Comparison of ENCODE assay signal across 35 mouse cellular contexts in the genomic region with DNA sequence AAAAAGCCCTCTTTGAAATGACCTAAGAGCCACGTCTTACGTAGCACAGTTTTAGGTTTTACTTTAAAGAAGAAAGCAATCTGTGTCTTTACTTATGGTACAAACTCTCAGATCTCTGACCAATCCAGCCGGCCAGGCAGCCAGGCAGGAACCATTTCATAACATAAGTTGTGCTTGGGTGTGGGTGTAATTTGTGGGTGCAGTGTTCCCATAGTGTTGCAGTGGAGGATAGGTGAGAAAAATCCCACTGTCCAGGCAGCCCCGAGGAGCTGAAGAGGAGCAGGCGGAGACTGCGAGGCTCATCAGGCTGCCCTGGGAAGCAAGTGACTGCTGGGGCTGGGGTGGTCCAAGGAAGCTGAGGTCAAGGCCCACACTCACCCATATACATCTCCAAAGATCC. TPM values are rescaled to one million over a fixed set of nuclear protein-coding genes. Genes with fewer than 3 reads are reported as not detected.
DNase-seq lines count a peak whose midpoint lies in the region; ATAC-seq lines count a peak whose summit lies in the region.
"Had no signal": no experiment of that assay in that cellular context is flagged by ENCODE, and none has a peak within 500 bp of the region (broad histone marks: within the 10 kb centered on the region; RNA-seq: fewer than 3 reads in every experiment).

No protein-coding gene starts in this region.

- no peaks in the 10 kb centered on the region for H3K27me3 ChIP-seq in forebrain, embryonic 11.5 days (ENCODE audit: control insufficient read depth, insufficient read depth, low read length)
- H3K27me3 ChIP-seq: embryonic facial prominence, embryonic 15.5 days; forebrain, embryonic 13.5 days; hindbrain, embryonic 13.5 days; limb, embryonic 15.5 days; liver, embryonic 13.5 days; neural tube, embryonic 13.5 days had no signal

- no peaks in the 10 kb centered on the region for H3K4me1 ChIP-seq in forebrain, embryonic 11.5 days (replicated peaks; ENCODE audit: control insufficient read depth, insufficient read depth, low read length)
- H3K4me1 ChIP-seq: midbrain, embryonic 12.5 days had no signal

- H3K27ac ChIP-seq in forebrain, embryonic 11.5 days (ENCODE audit: low read depth, low read length): no peak overlapping the region
- H3K27ac ChIP-seq: embryonic facial prominence, embryonic 10.5 days; embryonic facial prominence, embryonic 15.5 days; forebrain, embryonic 13.5 days; hindbrain, embryonic 13.5 days; kidney, postnatal 0 days; limb, embryonic 10.5 days; limb, embryonic 15.5 days; liver, embryonic 13.5 days; midbrain, embryonic 12.5 days; neural tube, embryonic 13.5 days; stomach, postnatal 0 days had no signal

- no peak overlapping the region for H3K4me2 ChIP-seq in forebrain, embryonic 11.5 days (ENCODE audit: low read depth, low read length, severe bottlenecking)
- H3K4me2 ChIP-seq: embryonic facial prominence, embryonic 15.5 days; forebrain, embryonic 13.5 days; heart, embryonic 11.5 days; hindbrain, embryonic 13.5 days; limb, embryonic 15.5 days; liver, embryonic 13.5 days; midbrain, embryonic 12.5 days; neural tube, embryonic 13.5 days had no signal

- H3K36me3 ChIP-seq in forebrain, embryonic 11.5 days (ENCODE audit: control insufficient read depth, insufficient read depth, low read length): no peaks in the 10 kb centered on the region
- H3K36me3 ChIP-seq: embryonic facial prominence, embryonic 10.5 days; embryonic facial prominence, embryonic 15.5 days; G1E; limb, embryonic 10.5 days; limb, embryonic 15.5 days; liver, embryonic 13.5 days; midbrain, embryonic 12.5 days; neural tube, embryonic 13.5 days had no signal

- WGBS in forebrain, embryonic 11.5 days: 93% methylated on average over 6 of the region's 6 CpGs

- DNase-seq in frontal cortex, postnatal 10 days (ENCODE audit: low spot score in 2 of 2): no peak
- peak; percentile 67 to 81 for DNase-seq in left cerebral cortex, adult 18-20 months (ENCODE audit: low spot score in 2 of 2)
- no peak for DNase-seq in left cerebral cortex, postnatal 10 days (ENCODE audit: extremely low spot score in 1 of 2, low spot score in 2 of 2)
- peak; percentile 72 to 77 for DNase-seq in right cerebral cortex, adult 2 months (ENCODE audit: low spot score in 2 of 2)
- no peak for DNase-seq in right cerebral cortex, postnatal 4 days
- no peak for DNase-seq in forebrain, embryonic 11.5 days (ENCODE audit: low spot score)
- DNase-seq in spleen, postnatal 10 days (ENCODE audit: low spot score in 2 of 2): no peak
- DNase-seq: adrenal gland, adult 8-10 months; cerebellum, adult 8-10 months; gastrocnemius, postnatal 14 days; heart, adult 11 months; heart, postnatal 36 days; kidney, postnatal 4 days; liver, embryonic 13.5 days; lung, adult 18-20 months; lung, postnatal 4 days; thymus, adult 2 months; thymus, postnatal 36 days had no signal

- ATAC-seq in frontal cortex, adult (ENCODE audit: low TSS enrichment): peak; percentile 48
- no peak for ATAC-seq in forebrain, embryonic 11.5 days (replicated peaks; ENCODE audit: low FRiP score)
- ATAC-seq: forebrain, embryonic 13.5 days; intestine, embryonic 16.5 days; lung, postnatal 0 days had no signal

- no peaks in the 10 kb centered on the region for H3K9me3 ChIP-seq in forebrain, embryonic 11.5 days (ENCODE audit: control insufficient read depth, low read length)
- H3K9me3 ChIP-seq: embryonic facial prominence, embryonic 10.5 days; embryonic facial prominence, embryonic 15.5 days; forebrain, embryonic 13.5 days; G1E; hindbrain, embryonic 13.5 days; limb, embryonic 10.5 days; limb, embryonic 15.5 days; liver, embryonic 13.5 days; megakaryocyte, embryonic 14.5 days; midbrain, embryonic 12.5 days; neural tube, embryonic 13.5 days had no signal

- no peak overlapping the region for H3K4me3 ChIP-seq in forebrain, embryonic 11.5 days (ENCODE audit: low read depth, low read length)
- H3K4me3 ChIP-seq: embryonic facial prominence, embryonic 10.5 days; embryonic facial prominence, embryonic 15.5 days; forebrain, embryonic 13.5 days; hindbrain, embryonic 13.5 days; limb, embryonic 10.5 days; limb, embryonic 15.5 days; liver, embryonic 13.5 days; megakaryocyte, embryonic 14.5 days; midbrain, embryonic 12.5 days; myocyte; neural tube, embryonic 13.5 days had no signal

- intact Hi-C loops in left cerebral cortex, postnatal 10 days (cut with DNase I): no loop called here

- no peak overlapping the region for H3K9ac ChIP-seq in forebrain, embryonic 11.5 days (ENCODE audit: low read length)
- H3K9ac ChIP-seq: embryonic facial prominence, embryonic 15.5 days; forebrain, embryonic 13.5 days; hindbrain, embryonic 13.5 days; limb, embryonic 15.5 days; liver, embryonic 13.5 days; midbrain, embryonic 12.5 days; neural tube, embryonic 13.5 days had no signal

RNA-seq across cellular contexts. Expression of a gene that starts 19.9 kb away (rescaled TPM):
- 100 to 1,000 TPM; 350 to 364 TPM for total RNA-seq in left cerebral cortex, adult 18-20 months (2021)
- total RNA-seq in left cerebral cortex, postnatal 10 days (2021): 100 to 1,000 TPM; 526 to 602 TPM
- 33.0 and 43.1 TPM in 2 replicates for polyA plus RNA-seq in forebrain, embryonic 11.5 days (2014; fragmentation: Nextera tagmentation; extraction: Ambion mirVana)

Comparison
In these comparisons a context has a peak if more than half of its experiments do, and no peak if none do; other contexts are left out.
1. DNase-seq: peak in left cerebral cortex, adult 18-20 months (2 of 2) and right cerebral cortex, adult 2 months (2 of 2); none in frontal cortex, postnatal 10 days (0 of 2), left cerebral cortex, postnatal 10 days (0 of 2), right cerebral cortex, postnatal 4 days (single experiment), forebrain, embryonic 11.5 days (single experiment) and spleen, postnatal 10 days (0 of 2).